Mouse (Mus musculus): Measurements from ENCODE around the gene Tomm22.
A peak's percentile ranks its signal among the peaks of the same experiment; 100 is the strongest.

Gene Tomm22

GRCm38 (mm10) chr15:79686046-79686869 is 15.6 kb downstream of the Tomm22 start:
- no peak for DNase-seq (ENCODE audit: low spot score in 2 of 2)

DNA sequence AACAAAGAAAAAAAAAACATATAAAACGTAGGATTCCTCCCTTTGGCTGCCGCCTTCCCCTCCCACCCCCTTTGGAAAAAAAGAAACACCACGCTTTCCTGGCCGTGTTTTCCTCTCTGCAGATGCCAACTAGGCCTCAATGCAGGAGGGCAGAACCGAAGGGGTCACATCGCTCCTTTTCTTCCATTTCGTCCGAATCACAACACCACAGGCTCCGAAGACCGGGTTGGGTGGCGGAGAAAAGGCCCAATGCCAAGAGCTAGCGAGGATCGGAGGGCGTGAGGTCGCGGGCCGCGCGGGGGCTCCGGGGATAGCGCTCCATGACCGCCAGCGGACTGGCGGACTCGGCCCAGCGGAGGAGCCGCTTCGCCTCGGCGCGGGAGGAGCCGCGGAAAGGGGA is 16.5 kb downstream of the Tomm22 start:
- no peak for DNase-seq (ENCODE audit: low spot score in 2 of 2)

GRCm38 (mm10) chr15:79687646-79688267 is 17.1 kb downstream of the Tomm22 start, which contains the start of gene Josd1:
TSS of gene Josd1 (minus strand) at chr15:79687919.
- DNase-seq (ENCODE audit: low spot score in 2 of 2): peak; percentile 93 to 94

- no peak for DNase-seq (ENCODE audit: low spot score in 2 of 2)
Measured at GRCm38 (mm10) chr15:79688268-79688956, 17.8 kb downstream of the Tomm22 start.

- no peak for DNase-seq (ENCODE audit: low spot score in 2 of 2)
Measured at GRCm38 (mm10) chr15:79689662-79690425, 19.2 kb downstream of the Tomm22 start.

DNA sequence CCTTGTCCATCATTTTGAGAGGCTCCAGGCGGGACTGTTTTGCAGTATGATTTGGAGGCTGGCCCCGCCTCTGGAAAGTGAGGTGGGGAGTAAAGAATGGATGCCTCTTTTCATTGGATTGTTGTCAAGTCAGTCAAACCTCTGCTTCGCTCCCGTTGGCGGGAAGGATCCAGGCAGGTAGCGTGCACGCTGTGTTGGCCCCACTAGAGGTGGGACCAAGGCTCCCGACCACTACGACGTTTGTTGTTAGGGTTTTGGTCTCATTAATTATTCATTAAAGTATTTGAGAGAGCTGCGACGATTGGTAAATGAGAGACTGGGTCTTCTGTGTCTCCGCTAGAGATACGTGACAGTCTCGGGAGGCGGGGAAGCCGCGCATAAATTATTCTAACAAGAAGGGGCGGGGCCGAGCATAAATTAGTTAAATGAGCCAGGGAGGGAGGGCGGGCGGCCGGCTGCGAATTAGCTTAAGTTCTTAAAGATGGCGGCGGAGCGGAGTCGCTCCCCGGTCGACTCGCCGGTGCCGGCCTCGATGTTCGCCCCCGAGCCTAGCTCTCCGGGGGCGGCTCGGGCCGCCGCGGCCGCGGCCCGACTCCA is 19.9 kb downstream of the Tomm22 start, which contains the start of gene Gtpbp1:
Gene Gtpbp1 (plus strand): TSS at position 420 of the 597 bp plus-strand sequence.
- DNase-seq (ENCODE audit: low spot score in 2 of 2): peak; percentile 85 to 93

- DNase-seq (ENCODE audit: low spot score in 2 of 2): no peak
Measured at GRCm38 (mm10) chr15:79691023-79691508, 20.4 kb downstream of the Tomm22 start.

- no peak for DNase-seq (ENCODE audit: low spot score in 2 of 2)
Measured at GRCm38 (mm10) chr15:79692334-79692733, 21.7 kb downstream of the Tomm22 start.

GRCm38 (mm10) chr15:79693740-79694139 is 23.1 kb downstream of the Tomm22 start:
- DNase-seq (ENCODE audit: low spot score in 2 of 2): no peak

DNA sequence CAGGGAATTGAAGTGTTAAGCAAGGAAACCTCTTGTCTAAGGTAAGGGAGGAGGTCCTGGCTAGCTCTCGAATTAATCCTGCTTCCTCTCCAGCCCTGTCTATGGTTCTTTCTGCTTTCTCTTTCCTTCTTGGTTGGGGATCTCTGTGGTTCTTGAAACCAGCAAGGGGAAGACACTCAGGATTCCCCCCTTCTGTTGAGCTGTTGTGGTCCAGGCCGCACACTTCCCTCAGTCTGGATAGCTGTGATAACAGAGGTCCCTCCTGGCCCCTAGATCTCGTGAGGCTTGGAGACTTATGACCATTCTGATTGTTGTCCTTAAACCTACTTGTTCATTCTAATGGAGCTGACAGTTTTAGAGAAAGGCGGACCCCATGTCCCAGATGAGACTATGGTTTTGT is 23.9 kb downstream of the Tomm22 start:
- DNase-seq (ENCODE audit: low spot score in 2 of 2): no peak

- DNase-seq (ENCODE audit: low spot score in 2 of 2): no peak
Measured at GRCm38 (mm10) chr15:79695516-79695915, 24.9 kb downstream of the Tomm22 start.

DNA sequence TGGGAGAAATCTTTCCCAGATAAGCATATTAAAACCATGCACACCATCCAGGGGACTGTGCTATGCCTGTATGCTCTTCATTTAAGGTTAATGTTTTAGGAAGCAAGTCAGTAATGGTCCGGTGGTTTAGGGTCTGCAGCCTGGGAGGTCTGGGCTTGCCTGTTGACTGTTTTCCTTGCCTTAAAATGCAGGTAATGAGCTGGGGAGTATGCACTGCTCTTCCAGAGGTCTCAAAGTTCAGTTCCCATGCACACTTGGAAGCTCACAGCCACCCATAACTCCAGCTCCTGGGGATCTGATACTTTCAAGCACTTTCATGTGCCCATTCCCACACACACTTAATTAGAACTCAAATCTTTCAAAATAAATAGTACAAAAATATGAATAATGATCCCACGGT is 25.8 kb downstream of the Tomm22 start:
- no peak for DNase-seq (ENCODE audit: low spot score in 2 of 2)

DNA sequence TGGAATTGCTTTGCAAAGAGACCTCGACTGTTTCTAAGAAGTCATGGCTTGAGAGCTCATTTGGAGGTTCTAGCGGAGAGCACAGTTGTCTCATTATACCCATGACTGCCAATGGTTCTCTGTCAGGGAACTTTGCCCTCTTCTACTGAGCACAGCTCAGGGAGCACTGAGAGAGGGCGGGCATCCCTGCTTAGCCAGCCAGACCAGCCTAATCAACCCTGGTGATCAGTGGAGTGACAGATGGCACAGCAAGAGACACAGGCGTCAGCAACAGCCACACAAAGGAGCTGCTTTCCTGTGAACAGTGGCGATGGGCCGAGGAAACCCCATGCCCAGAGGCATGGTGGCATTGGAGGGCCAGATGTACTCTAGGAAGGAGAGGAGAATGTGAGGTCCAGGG is 26.4 kb downstream of the Tomm22 start:
- no peak for DNase-seq (ENCODE audit: low spot score in 2 of 2)

- no peak for DNase-seq (ENCODE audit: low spot score in 2 of 2)
Measured at GRCm38 (mm10) chr15:79697558-79698187, 27.0 kb downstream of the Tomm22 start.

GRCm38 (mm10) chr15:79706603-79707214 is 36.0 kb downstream of the Tomm22 start:
- DNase-seq (ENCODE audit: low spot score in 2 of 2): no peak

- no peak for DNase-seq (ENCODE audit: low spot score in 2 of 2)
Measured at GRCm38 (mm10) chr15:79708229-79708822, 37.7 kb downstream of the Tomm22 start.

GRCm38 (mm10) chr15:79715646-79716045 is 45.0 kb downstream of the Tomm22 start:
- no peak for DNase-seq (ENCODE audit: low spot score in 2 of 2)

GRCm38 (mm10) chr15:79716710-79717109 is 46.0 kb downstream of the Tomm22 start:
- no peak for DNase-seq (ENCODE audit: low spot score in 2 of 2)

GRCm38 (mm10) chr15:79720267-79720666 is 49.6 kb downstream of the Tomm22 start:
- DNase-seq (ENCODE audit: low spot score in 2 of 2): no peak

DNA sequence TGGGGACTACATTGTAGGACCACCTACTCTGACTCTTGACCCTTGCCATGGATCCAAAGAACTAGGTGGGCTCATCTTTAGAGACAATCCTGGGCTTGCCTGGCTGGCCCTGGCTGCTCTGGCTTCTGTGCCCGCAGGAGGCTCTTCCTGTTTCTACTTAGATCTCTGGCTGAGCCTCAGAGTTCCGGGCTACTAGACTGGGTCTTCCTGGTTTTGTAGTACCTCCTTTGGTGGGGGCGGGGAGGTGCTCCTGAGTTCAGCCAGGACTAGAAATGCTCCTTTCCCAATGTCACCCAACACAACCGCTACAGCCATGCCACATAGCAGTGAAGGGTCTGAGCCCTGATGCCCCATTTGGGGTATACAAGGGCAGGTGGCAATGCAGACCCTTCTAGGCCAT is 50.1 kb downstream of the Tomm22 start:
- DNase-seq (ENCODE audit: low spot score in 2 of 2): no peak
